Mouse (Mus musculus) hindbrain, embryonic 15.5 days (tissue): ENCODE results near the gene Ubap2l. TPM values are rescaled to one million over a fixed set of nuclear protein-coding genes. Genes with fewer than 3 reads are reported as not detected.
A peak's percentile ranks its signal among the peaks of the same experiment; 100 is the strongest.

ENCODE experiments used
- ATAC-seq: fragments of 200-750 bp; cut with Nextera tagmentation; 2 replicates; pipeline ENCODE4 v1.8.0; 2017; ENCODE audit warnings: low read depth, moderate number of reproducible peaks, moderate TSS enrichment; ENCODE audit not compliant: low FRiP score
- H3K27ac ChIP-seq: fragments of 300-500 bp; sonication (generic); replicated peaks from 2 replicates; pipeline ENCODE4 v1.5.1; 2015; ENCODE audit warnings: mild to moderate bottlenecking, inconsistent platforms
- H3K27me3 ChIP-seq: fragments of 300-500 bp; sonication (generic); 2 replicates; pipeline ENCODE4 v1.6.1; 2015; ENCODE audit warnings: control low read depth, inconsistent platforms
- H3K36me3 ChIP-seq: fragments of 300-500 bp; sonication (generic); 2 replicates; pipeline ENCODE4 v1.6.1; 2015; ENCODE audit warnings: control low read depth, inconsistent platforms
- H3K4me1 ChIP-seq: fragments of 300-500 bp; sonication (generic); replicated peaks from 2 replicates; pipeline ENCODE4 v1.6.1; 2015; ENCODE audit warnings: control low read depth, inconsistent platforms
- H3K4me2 ChIP-seq: fragments of 300-500 bp; sonication (generic); 2 replicates; pipeline ENCODE4 v1.6.1; 2015; ENCODE audit warnings: moderate library complexity, mild to moderate bottlenecking, inconsistent platforms
- H3K4me3 ChIP-seq: fragments of 300-500 bp; sonication (generic); 2 replicates; pipeline ENCODE4 v1.5.1; 2015; ENCODE audit warnings: mild to moderate bottlenecking, inconsistent platforms
- H3K9ac ChIP-seq: fragments of 300-500 bp; sonication (generic); 2 replicates; pipeline ENCODE4 v1.6.1; 2015; ENCODE audit warnings: inconsistent platforms
- H3K9me3 ChIP-seq: fragments of 300-500 bp; sonication (generic); 2 replicates; pipeline ENCODE4 v1.6.1; 2016; ENCODE audit warnings: control low read depth, inconsistent platforms
- WGBS: fragments of 180-500 bp; shearing (Covaris S2); methylation state at CpG from one replicate; pipeline ENCODE4 v1.1.7; 2015; 5-methylcytosine and 5-hydroxymethylcytosine counted together
- polyA plus RNA-seq: library from polyadenylated mRNA; unstranded; fragments of >200 nt; fragmentation: Nextera tagmentation; extraction: Ambion mirVana; gene quantifications from 2 replicates; pipeline ENCODE4 v1.2.1, GENCODE M21; 2015

The Ubap2l gene
- polyA plus RNA-seq, 1 experiment from 2014 or later, result 121 TPM

DNA sequence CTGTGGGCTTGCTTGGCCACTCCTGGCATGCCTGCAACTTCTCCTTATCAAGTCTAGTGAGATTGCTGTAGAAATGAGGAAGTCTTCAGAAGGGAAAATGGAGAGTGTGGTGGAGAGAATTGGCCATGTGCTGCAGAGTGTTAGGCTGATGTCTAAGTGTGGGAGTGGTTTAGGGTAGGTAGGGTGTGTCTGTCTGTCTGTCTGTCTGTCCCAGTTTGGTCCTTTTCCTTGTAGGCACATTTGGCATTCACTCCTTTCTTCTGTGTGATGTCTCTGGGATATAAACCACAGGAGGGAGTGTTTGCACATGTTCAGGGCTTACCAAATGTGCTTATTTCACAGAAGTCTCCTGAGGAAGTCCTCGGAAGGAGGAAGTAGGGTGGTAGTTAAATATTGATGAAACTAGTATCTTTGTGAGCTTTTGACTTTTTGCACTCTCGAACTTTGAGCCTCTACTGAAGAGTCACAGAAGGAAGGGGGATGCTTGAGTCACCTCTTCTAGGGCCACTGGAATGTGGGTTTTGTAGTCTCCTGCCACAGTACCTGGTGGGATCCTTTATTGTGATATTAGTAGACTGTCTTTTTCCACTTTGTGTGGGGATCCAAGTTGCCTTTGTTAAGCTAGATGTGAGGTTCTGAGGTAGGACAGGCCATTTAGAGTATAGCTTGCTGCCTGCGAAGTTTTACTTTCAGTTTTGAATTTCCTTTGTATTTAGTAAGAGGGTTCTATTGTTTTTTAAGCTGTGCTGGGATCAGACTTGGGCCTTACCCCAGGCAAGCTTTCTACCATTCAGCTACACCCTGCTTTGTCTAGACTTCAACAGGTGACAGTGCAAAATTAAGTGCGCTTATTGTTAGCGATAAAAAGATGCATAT lies 29.2 kb upstream of the Ubap2l start:
- no peak for ATAC-seq
- peak overlapping the region; percentile 11 for H3K4me3 ChIP-seq
- H3K27me3 ChIP-seq, result no peaks in the 10 kb centered on the region
- no peak overlapping the region for H3K27ac ChIP-seq
- H3K9me3 ChIP-seq, result no peaks in the 10 kb centered on the region
- peak overlapping the region; percentile 71 for H3K4me2 ChIP-seq
- no peaks in the 10 kb centered on the region for H3K36me3 ChIP-seq
- H3K4me1 ChIP-seq, result peaks cover 60% of the 10 kb centered on the region
- no peak overlapping the region for H3K9ac ChIP-seq
- WGBS, result 80% methylated on average over 5 of the region's 5 CpGs

DNA sequence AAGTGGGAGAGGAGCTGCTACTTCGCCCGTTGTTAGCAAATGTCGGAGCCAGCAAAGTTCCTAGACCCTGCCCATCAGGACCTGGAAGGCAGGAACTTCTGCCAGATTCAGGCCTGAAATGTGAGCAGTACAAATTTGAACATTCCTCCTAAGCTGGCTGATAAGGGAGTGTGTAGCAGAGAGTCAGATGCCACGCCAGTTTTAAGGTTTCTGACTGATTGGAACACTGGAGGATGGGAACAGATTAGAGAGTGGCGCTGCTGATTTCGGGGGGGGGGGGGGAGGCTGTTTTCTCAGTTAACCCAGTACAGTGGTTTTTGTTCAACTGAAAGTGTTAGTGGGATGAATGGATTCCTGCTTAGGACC lies 28.1 kb upstream of the Ubap2l start:
- H3K4me1 ChIP-seq, result peaks cover 60% of the 10 kb centered on the region
- ATAC-seq, result no peak

DNA sequence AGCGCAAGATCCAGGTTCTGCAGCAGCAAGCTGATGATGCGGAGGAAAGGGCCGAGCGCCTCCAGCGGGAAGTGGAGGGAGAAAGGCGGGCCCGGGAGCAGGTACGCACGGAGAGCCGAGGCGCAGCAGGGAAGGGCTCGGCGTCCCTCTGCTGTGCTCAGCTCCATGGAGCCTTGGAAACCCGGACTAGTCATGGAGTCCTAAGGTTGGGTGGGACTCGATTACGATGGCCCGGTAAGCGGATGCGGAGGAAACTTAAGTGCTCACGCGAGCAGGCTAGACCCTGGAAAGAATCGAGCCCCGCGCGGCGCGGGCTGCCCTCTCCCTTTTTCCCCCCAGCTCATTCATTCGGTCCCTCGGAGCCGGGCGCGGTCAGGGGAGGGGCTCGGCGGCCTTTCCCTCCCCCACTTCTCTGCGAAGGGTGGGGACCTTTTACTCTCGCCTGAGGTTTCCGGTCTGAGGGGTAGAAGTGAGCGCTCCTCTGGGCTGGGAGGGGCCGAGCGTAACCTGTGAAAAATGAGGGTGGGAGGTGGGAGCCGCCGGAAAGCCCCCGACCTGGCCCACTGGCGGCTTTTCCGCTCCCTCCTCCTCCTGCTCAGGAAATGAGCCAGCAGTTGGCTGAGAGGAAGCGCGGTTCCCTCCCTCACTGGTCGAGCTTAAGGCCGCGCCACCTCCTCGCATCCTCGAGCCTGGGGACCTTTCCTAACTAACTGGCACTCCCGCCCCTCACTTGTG lies 27.5 kb upstream of the Ubap2l start:
- H3K9me3 ChIP-seq, result no peaks in the 10 kb centered on the region
- ATAC-seq, result peak; percentile 76
- H3K36me3 ChIP-seq, result no peaks in the 10 kb centered on the region
- peaks cover 55% of the 10 kb centered on the region for H3K4me1 ChIP-seq
- no peaks in the 10 kb centered on the region for H3K27me3 ChIP-seq
- peak overlapping the region; percentile 95 for H3K9ac ChIP-seq
- peak overlapping the region; percentile 97 for H3K4me3 ChIP-seq
- peak overlapping the region; percentile 71 for H3K4me2 ChIP-seq
- peak overlapping the region; percentile 95 for H3K27ac ChIP-seq
- WGBS, result under 1% methylated on average over 53 of the region's 53 CpGs

More for the DNA sequence above, 28.1 kb upstream of the Ubap2l start:
- peak overlapping the region; percentile 71 for H3K4me2 ChIP-seq
- no peaks in the 10 kb centered on the region for H3K27me3 ChIP-seq
- peak overlapping the region; percentile 95 for H3K27ac ChIP-seq
- H3K36me3 ChIP-seq, result no peaks in the 10 kb centered on the region
- H3K9me3 ChIP-seq, result no peaks in the 10 kb centered on the region
- H3K9ac ChIP-seq, result peak overlapping the region; percentile 95
- peak overlapping the region; percentile 97 for H3K4me3 ChIP-seq
- WGBS, result 3% methylated on average over 6 of the region's 6 CpGs

DNA sequence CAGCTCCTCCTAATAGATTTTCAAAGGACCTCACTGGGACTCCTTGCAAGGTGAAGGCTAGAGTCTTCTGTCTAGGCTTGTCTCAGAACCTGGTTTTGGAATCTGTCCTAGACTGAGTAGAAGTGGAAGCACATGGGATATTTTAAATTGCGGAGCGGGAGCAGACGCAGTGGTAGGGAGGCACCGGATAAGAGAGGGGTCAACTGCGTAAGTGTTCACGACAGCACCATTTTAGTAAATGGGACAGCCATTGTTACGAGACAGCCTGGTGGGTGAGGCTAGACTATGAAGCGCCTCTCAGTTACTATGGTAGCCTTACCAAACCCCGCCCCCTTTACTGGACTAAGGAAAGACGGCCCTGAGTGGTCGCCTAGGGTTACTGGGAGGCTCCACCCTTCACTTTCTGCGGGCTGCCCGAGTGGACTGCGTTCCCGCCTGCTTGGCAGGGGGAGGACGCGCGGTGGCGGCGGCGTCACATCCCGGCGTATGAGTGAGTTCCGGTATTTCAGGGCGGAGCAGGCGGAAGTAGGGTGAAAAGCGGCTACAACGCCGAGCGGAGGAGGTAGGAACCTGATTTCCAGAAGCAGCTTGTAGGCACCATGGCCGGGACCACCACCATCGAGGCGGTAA lies 26.8 kb upstream of the Ubap2l start:
- Histone ChIP-seq H3K4me2 (peak overlapping the region; percentile 71), H3K4me1 (peaks cover 48% of the 10 kb centered on the region), H3K27me3 (no peaks in the 10 kb centered on the region), H3K27ac (peak overlapping the region; percentile 95), H3K4me3 (peak overlapping the region; percentile 97), H3K9me3 (no peaks in the 10 kb centered on the region), H3K36me3 (no peaks in the 10 kb centered on the region), H3K9ac (peak overlapping the region; percentile 95)
- under 1% methylated on average over 33 of the region's 33 CpGs for whole genome bisulfite sequencing
- ATAC-seq, result peak; percentile 95

DNA sequence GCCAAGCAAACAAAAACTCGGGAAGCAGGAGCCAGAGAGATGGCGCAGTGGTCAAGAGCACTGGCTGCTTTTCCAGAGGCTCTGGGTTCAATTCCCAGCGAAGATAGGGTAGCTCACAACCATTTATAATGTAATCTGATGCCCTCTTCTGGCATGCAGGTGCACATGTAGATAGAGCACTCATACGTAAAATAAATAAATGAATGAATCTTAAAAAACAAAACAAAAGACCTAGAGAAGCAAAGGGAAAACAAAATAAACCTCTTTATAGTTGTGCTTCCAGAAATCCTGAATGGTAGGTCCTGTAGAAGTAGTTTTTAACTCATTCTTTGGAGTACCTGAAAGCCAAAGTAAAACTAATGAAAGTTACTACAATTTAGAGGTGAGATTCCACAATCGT lies 25.8 kb upstream of the Ubap2l start:
- Histone ChIP-seq H3K4me2 (no peak overlapping the region), H3K4me3 (no peak overlapping the region), H3K36me3 (no peaks in the 10 kb centered on the region), H3K27me3 (no peaks in the 10 kb centered on the region), H3K27ac (no peak overlapping the region), H3K9ac (no peak overlapping the region), H3K4me1 (peaks cover 38% of the 10 kb centered on the region), H3K9me3 (no peaks in the 10 kb centered on the region)
- 60% methylated on average over 5 of the region's 5 CpGs for WGBS
- no peak for ATAC-seq

DNA sequence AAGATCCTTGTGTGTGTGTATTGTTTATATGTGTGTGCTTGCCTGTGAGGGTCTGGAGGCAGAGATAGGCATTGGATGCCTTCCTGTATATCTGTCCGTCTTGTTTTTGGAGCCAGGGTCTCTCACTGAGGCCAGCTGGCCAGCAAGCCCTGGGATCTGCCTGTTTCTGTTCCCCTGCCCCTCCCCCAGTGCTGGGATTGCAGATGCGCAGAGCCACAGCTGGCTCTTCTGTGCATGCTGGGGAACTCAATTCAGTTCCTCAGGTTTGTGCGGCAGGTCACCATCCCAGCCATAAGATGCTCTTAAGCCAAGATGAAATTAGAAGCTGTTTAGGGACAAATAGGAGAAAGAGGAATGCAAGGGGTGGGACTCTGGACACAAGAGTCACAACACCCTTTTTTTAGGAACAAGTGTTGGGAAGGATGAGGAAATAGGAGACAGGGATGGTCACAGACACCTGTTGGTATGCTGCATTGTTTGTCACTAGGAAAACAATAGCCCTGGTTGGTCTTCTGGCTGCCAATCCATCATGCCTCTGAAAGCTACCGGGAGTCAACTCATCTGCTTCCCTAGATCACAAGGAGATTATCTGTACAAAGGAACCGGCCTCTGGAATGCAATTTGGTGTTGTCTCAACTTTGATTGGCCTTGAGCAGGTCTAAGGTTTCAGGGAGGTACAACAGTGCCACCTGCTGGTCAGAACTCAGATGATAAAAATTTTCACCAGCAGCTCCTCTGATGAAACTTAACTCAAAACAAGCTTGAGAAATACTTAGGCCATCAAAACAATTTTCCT lies 24.7 kb upstream of the Ubap2l start:
- H3K4me2 ChIP-seq, result peak overlapping the region; percentile 43
- H3K9ac ChIP-seq, result no peak overlapping the region

DNA sequence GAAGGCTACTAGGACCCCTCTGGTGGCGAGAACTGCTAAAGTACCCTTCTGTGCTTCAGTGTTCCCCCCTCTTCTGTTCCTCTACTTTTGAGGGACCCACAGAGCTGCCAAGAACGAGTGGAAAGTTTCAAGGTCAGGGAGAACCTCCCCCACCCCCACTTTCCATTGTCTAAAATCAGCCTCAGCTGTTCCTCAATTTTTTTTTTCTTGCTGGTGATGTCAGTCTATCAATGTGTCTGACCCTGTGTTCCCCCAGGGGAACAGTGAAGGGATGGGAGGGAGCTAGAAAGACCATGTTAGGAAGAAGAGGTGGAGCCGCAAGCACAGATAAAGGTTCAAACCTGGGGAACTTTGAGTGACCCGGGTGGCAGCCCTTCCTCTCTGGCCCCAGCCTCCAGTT lies 19.9 kb upstream of the Ubap2l start, which contains the start of gene Tpm3:
Gene Tpm3 (plus strand): TSS at position 356 of the 400 bp plus-strand sequence.
- Histone ChIP-seq H3K9me3 (no peaks in the 10 kb centered on the region), H3K27me3 (no peaks in the 10 kb centered on the region), H3K27ac (no peak within 1 kb of the TSS), H3K9ac (no peak within 1 kb of the TSS), H3K4me1 (peaks cover 5% of the 10 kb centered on the region), H3K4me3 (no peak within 1 kb of the TSS), H3K4me2 (no peak within 1 kb of the TSS), H3K36me3 (no peaks in the 10 kb centered on the region)
- 69% methylated on average over 4 of the region's 4 CpGs for WGBS
- ATAC-seq, result no peak

More for the DNA sequence above, 24.7 kb upstream of the Ubap2l start:
- no peak for ATAC-seq
- no peaks in the 10 kb centered on the region for H3K36me3 ChIP-seq
- no peaks in the 10 kb centered on the region for H3K9me3 ChIP-seq
- H3K27me3 ChIP-seq, result no peaks in the 10 kb centered on the region
- WGBS, result 10% methylated on average over 5 of the region's 5 CpGs
- no peak overlapping the region for H3K27ac ChIP-seq
- no peak overlapping the region for H3K4me3 ChIP-seq
- peaks cover 27% of the 10 kb centered on the region for H3K4me1 ChIP-seq

DNA sequence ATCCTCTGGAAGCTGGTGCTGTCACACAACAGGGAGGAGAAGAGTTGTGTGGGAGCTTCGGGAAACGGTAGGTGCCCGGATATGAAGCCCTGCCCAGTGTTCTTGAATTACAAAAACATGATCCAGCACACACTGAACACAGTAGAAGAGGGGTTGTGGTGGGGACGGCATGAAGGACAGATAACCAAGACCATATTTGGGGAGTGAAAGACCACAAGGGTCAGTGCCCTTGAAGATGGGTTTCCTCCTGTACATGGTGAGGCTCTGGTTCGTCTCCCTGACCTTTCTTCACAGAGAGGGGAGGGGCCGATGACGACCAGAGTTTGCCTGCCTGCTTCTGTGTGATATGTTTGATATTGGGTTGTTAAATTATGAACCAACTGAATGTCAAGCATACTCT lies 17.3 kb upstream of the Ubap2l start:
- H3K4me2 ChIP-seq, result no peak overlapping the region
- H3K9ac ChIP-seq, result no peak overlapping the region
- no peak for ATAC-seq
- no peaks in the 10 kb centered on the region for H3K36me3 ChIP-seq
- H3K4me1 ChIP-seq, result no peaks in the 10 kb centered on the region
- H3K27me3 ChIP-seq, result no peaks in the 10 kb centered on the region
- 80% methylated on average over 7 of the region's 7 CpGs for WGBS
- no peaks in the 10 kb centered on the region for H3K9me3 ChIP-seq
- no peak overlapping the region for H3K4me3 ChIP-seq
- no peak overlapping the region for H3K27ac ChIP-seq

DNA sequence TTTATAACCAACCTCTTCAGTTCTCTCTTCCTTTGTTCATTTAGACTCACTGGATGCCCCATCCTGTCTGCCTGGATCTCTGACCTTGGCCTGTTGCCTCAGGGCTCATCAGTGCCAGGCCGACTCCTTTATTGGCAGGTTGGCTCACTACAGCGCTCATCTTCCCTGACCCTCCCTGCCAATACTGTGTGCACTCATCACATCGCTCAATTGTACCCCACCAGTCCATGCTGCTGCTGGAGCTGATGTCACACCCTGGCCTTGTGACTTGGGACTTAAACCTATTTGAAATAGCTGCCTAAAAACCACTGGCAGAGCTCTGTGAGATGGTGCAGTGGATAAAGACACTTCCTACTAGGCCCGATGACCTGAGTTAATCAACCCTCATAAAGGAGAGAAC lies 15.4 kb upstream of the Ubap2l start:
- Histone ChIP-seq H3K4me3 (no peak overlapping the region), H3K27me3 (no peaks in the 10 kb centered on the region), H3K4me2 (no peak overlapping the region), H3K27ac (no peak overlapping the region), H3K9me3 (no peaks in the 10 kb centered on the region), H3K4me1 (no peaks in the 10 kb centered on the region), H3K9ac (no peak overlapping the region), H3K36me3 (peaks cover 12% of the 10 kb centered on the region)
- WGBS, result 91% methylated on average over 4 of the region's 4 CpGs
- ATAC-seq, result no peak

DNA sequence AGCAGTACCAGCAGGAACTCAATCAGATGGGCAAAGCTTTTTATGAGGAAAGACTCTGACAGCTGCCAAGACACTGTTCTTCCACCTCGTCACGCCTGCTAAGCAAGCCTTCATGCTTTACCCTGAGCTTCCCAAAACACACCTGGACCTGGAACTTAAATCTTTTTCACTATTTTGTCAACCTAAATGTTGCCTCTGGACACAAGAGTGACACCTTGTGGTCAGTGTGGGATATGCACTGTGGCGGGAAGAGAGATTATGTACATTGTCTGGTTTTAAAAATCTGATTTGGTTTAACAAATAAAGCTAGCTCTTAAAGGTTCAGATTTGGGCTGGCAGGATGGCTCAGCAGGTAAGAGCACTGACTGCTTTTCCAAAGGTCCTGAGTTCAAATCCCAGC lies 13.1 kb upstream of the Ubap2l start:
- no peaks in the 10 kb centered on the region for H3K4me1 ChIP-seq
- H3K9ac ChIP-seq, result no peak overlapping the region
- H3K27me3 ChIP-seq, result no peaks in the 10 kb centered on the region
- H3K4me2 ChIP-seq, result no peak overlapping the region
- H3K36me3 ChIP-seq, result peaks cover 33% of the 10 kb centered on the region
- H3K27ac ChIP-seq, result no peak overlapping the region
- 62% methylated on average over 3 of the region's 3 CpGs for WGBS
- no peak overlapping the region for H3K4me3 ChIP-seq
- no peaks in the 10 kb centered on the region for H3K9me3 ChIP-seq
- ATAC-seq, result no peak

DNA sequence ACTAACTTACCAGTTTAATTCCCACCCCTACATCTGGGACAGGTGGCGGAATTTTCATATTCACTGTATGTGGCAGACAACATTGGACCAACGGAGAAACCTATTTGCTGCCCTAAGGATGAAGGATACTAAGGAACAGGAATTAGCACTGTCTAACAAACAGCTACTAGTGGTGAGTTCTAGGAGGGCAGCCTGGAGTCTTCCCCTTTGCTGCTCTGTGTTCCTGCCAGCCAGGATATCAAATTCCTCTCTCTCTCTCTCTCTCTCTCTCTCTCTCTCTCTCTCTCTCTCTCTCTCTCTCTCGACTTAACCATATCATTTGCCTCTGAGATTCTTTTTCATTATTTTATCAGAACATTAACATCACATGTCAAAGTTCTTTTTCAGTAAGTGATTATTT lies 12.0 kb upstream of the Ubap2l start:
- H3K4me3 ChIP-seq, result no peak overlapping the region
- H3K9me3 ChIP-seq, result no peaks in the 10 kb centered on the region
- no peaks in the 10 kb centered on the region for H3K4me1 ChIP-seq
- no peak for ATAC-seq
- H3K9ac ChIP-seq, result no peak overlapping the region
- H3K36me3 ChIP-seq, result peaks cover 40% of the 10 kb centered on the region
- 81% methylated on average over 3 of the region's 3 CpGs for WGBS
- H3K4me2 ChIP-seq, result no peak overlapping the region
- H3K27me3 ChIP-seq, result no peaks in the 10 kb centered on the region
- H3K27ac ChIP-seq, result no peak overlapping the region
